Mouse (Mus musculus) embryonic fibroblast, embryonic 13.5 days (primary cell): ENCODE measurements around the gene Sytl2.

Experiments used
- CTCF ChIP-seq: IDR thresholded peaks from 2 replicates; pipeline ENCODE4 v1.5.1; 2011; ENCODE audit warnings: mild to moderate bottlenecking, control low read depth, low read length, moderate library complexity, borderline replicate concordance; ENCODE audit not compliant: insufficient read depth
- POLR2A ChIP-seq: IDR thresholded peaks from 2 replicates; pipeline ENCODE4 v1.6.1; 2011; ENCODE audit warnings: low read depth, mild to moderate bottlenecking, control low read depth, low read length, moderate library complexity

- TF ChIP-seq CTCF (no peak), POLR2A (no peak)
Measured at GRCm38 (mm10) chr7:90312151-90312883, 10.3 kb downstream of the Sytl2 start.
